In genomic region chr4:103726486-103726885, GRCm38 (mm10) we compare ENCODE assay signal across 17 mouse cellular contexts.
"Had no signal": no experiment of that assay in that cellular context is flagged by ENCODE, and none has a peak within 500 bp of the region (broad histone marks: within the 10 kb centered on the region; RNA-seq: fewer than 3 reads in every experiment).

No protein-coding gene starts in this region.

- H3K4me1 ChIP-seq: midbrain, embryonic 10.5 days; midbrain, embryonic 12.5 days; neural tube, embryonic 13.5 days; neural tube, embryonic 15.5 days had no signal

- DNase-seq: lung, adult 18-20 months; lung, embryonic 14.5 days; lung, postnatal 10 days; lung, postnatal 4 days; midbrain, embryonic 14.5 days; right cerebral cortex, postnatal 25 days; right cerebral cortex, postnatal 4 days; spleen, adult 18-20 months; thymus, adult 2 months; thymus, postnatal 25 days; thymus, postnatal 4 days had no signal

- ATAC-seq: midbrain, embryonic 16.5 days had no signal

- H3K4me3 ChIP-seq: midbrain, embryonic 10.5 days; midbrain, embryonic 12.5 days; myocyte; neural tube, embryonic 13.5 days; neural tube, embryonic 15.5 days had no signal

- H3K27ac ChIP-seq: midbrain, embryonic 10.5 days; midbrain, embryonic 12.5 days; neural tube, embryonic 13.5 days; neural tube, embryonic 15.5 days had no signal
